Mouse (Mus musculus) MEL (cell line): ENCODE measurements around the gene Ehbp1l1. TPM values are rescaled to one million over a fixed set of nuclear protein-coding genes. Genes with fewer than 3 reads are reported as not detected.

Source experiments
- DNase-seq: peaks from one replicate; pipeline ENCODE4 v3.0.0; 2011; ENCODE audit warnings: low read depth, low spot score
- H3K27ac ChIP-seq: 2 replicates; pipeline ENCODE4 v1.5.1; 2012; ENCODE audit warnings: low read depth, mild to moderate bottlenecking, control low read depth, low read length, moderate library complexity; ENCODE audit not compliant: control insufficient read depth
- H3K27me3 ChIP-seq, 2 experiments: fragments of 150-350 bp in 1 of 2; sonication (generic) in 1 of 2; 2 replicates each; pipeline ENCODE4 v1.6.1; 2012; ENCODE audit warnings: low read length in 2 of 2, mild to moderate bottlenecking in 2 of 2, improper control_type of control experiment in 1 of 2, moderate library complexity in 1 of 2; ENCODE audit not compliant: insufficient read depth in 2 of 2, control insufficient read depth in 1 of 2
- H3K36me3 ChIP-seq, 2 experiments: 2 replicates each; pipeline ENCODE4 v1.6.1; 2012 to 2014; ENCODE audit warnings: low read length in 2 of 2, improper control_type of control experiment in 1 of 2, inconsistent platforms in 1 of 2, mild to moderate bottlenecking in 1 of 2; ENCODE audit not compliant: insufficient read depth in 2 of 2, control insufficient read depth in 1 of 2
- H3K4me1 ChIP-seq, 2 experiments: fragments of 150-350 bp in 1 of 2; sonication (generic) in 1 of 2; 2 replicates each; pipeline ENCODE4 v1.6.1; 2012; ENCODE audit warnings: low read length in 2 of 2, improper control_type of control experiment in 1 of 2, mild to moderate bottlenecking in 1 of 2; ENCODE audit not compliant: insufficient read depth in 2 of 2, control insufficient read depth in 1 of 2
- H3K4me3 ChIP-seq, 2 experiments: fragments of 150-350 bp in 1 of 2; sonication (generic) in 1 of 2; 2 replicates each; pipeline ENCODE4 v1.5.1; 2012; ENCODE audit warnings: low read depth in 2 of 2, low read length in 2 of 2, mild to moderate bottlenecking in 2 of 2, moderate library complexity in 2 of 2, control low read depth in 1 of 2, improper control_type of control experiment in 1 of 2; ENCODE audit not compliant: control insufficient read depth in 1 of 2, insufficient read depth in 1 of 2
- H3K79me2 ChIP-seq: 2 replicates; pipeline ENCODE4 v1.6.1; 2012; ENCODE audit warnings: mild to moderate bottlenecking, low read length, moderate library complexity; ENCODE audit not compliant: control insufficient read depth, poor library complexity, insufficient read depth
- H3K9ac ChIP-seq: 2 replicates; pipeline ENCODE4 v1.6.1; 2012; ENCODE audit warnings: low read depth, mild to moderate bottlenecking, control low read depth, low read length, moderate library complexity; ENCODE audit not compliant: control insufficient read depth, poor library complexity, severe bottlenecking
- H3K9me3 ChIP-seq: fragments of 150-350 bp; sonication (generic); replicated peaks from 2 replicates; pipeline ENCODE4 v1.6.1; 2012; ENCODE audit warnings: mild to moderate bottlenecking, low read length, improper control_type of control experiment, moderate library complexity; ENCODE audit not compliant: insufficient read depth
- CHD1 ChIP-seq: IDR thresholded peaks from 2 replicates; pipeline ENCODE4 v1.6.1; 2012; ENCODE audit warnings: low read depth, mild to moderate bottlenecking, inconsistent platforms, low read length, improper control_type of control experiment
- CHD2 ChIP-seq: IDR thresholded peaks from 2 replicates; pipeline ENCODE4 v1.6.1; 2011; ENCODE audit warnings: low read length, improper control_type of control experiment
- CTCF ChIP-seq, 3 experiments: IDR thresholded peaks in 2 of 3; conservative IDR thresholded peaks in 1 of 3; 2 replicates each; pipeline ENCODE4 v1.5.1; 2011 to 2012; ENCODE audit warnings: low read length in 3 of 3, low read depth in 2 of 3, mild to moderate bottlenecking in 2 of 3, improper control_type of control experiment in 1 of 3, inconsistent platforms in 1 of 3, mixed read lengths in 1 of 3, moderate library complexity in 1 of 3; ENCODE audit not compliant: control insufficient read depth in 1 of 3, insufficient read depth in 1 of 3, poor library complexity in 1 of 3, severe bottlenecking in 1 of 3
- EP300 ChIP-seq, 2 experiments: IDR thresholded peaks; 2 replicates each; pipeline ENCODE4 v1.6.1; 2011; ENCODE audit warnings: improper control_type of control experiment in 2 of 2, low read length in 2 of 2, low read depth in 1 of 2, mild to moderate bottlenecking in 1 of 2
- ETS1 ChIP-seq: IDR thresholded peaks from 2 replicates; pipeline ENCODE4 v1.6.1; 2012; ENCODE audit warnings: low read depth, mild to moderate bottlenecking, inconsistent platforms, low read length, improper control_type of control experiment, moderate library complexity
- GABPA ChIP-seq: IDR thresholded peaks from 2 replicates; pipeline ENCODE4 v1.6.1; 2012; ENCODE audit warnings: low read depth, mild to moderate bottlenecking, inconsistent platforms, low read length, improper control_type of control experiment, moderate library complexity
- GATA1 ChIP-seq: IDR thresholded peaks from 2 replicates; pipeline ENCODE4 v1.6.1; 2011; ENCODE audit warnings: low read depth, low read length, improper control_type of control experiment
- JUND ChIP-seq: IDR thresholded peaks from 2 replicates; pipeline ENCODE4 v1.6.1; 2011; ENCODE audit warnings: low read depth, mild to moderate bottlenecking, improper control_type of control experiment, low read length
- MAFK ChIP-seq: IDR thresholded peaks from 2 replicates; pipeline ENCODE4 v1.6.1; 2011; ENCODE audit warnings: low read depth, mild to moderate bottlenecking, low read length, improper control_type of control experiment, borderline replicate concordance
- MAX ChIP-seq: IDR thresholded peaks from 2 replicates; pipeline ENCODE4 v1.6.1; 2011; ENCODE audit warnings: low read length, improper control_type of control experiment
- MAZ ChIP-seq: IDR thresholded peaks from 2 replicates; pipeline ENCODE4 v1.6.1; 2012; ENCODE audit warnings: low read depth, mild to moderate bottlenecking, inconsistent platforms, low read length, improper control_type of control experiment
- MEF2A ChIP-seq: IDR thresholded peaks from 2 replicates; pipeline ENCODE4 v1.6.1; 2014; ENCODE audit warnings: low read depth, mild to moderate bottlenecking, inconsistent platforms, low read length, improper control_type of control experiment; ENCODE audit not compliant: poor library complexity, insufficient replicate concordance, severe bottlenecking; ENCODE audit errors: extremely low read depth
- MXI1 ChIP-seq: IDR thresholded peaks from 2 replicates; pipeline ENCODE4 v1.6.1; 2011; ENCODE audit warnings: mild to moderate bottlenecking, low read depth, low read length, improper control_type of control experiment
- MYB ChIP-seq: IDR thresholded peaks from 2 replicates; pipeline ENCODE4 v1.6.1; 2011; ENCODE audit warnings: mild to moderate bottlenecking, low read depth, low read length, improper control_type of control experiment
- NELFE ChIP-seq: IDR thresholded peaks from 2 replicates; pipeline ENCODE4 v1.6.1; 2011; ENCODE audit warnings: low read depth, low read length, improper control_type of control experiment
- NRF1 ChIP-seq: IDR thresholded peaks from 2 replicates; pipeline ENCODE4 v1.6.1; 2014; ENCODE audit warnings: low read depth, mild to moderate bottlenecking, inconsistent platforms, low read length, improper control_type of control experiment, moderate library complexity; ENCODE audit not compliant: poor library complexity, insufficient read depth, severe bottlenecking
- POLR2A ChIP-seq, 2 experiments: IDR thresholded peaks; 2 replicates each; pipeline ENCODE4 v1.6.1; 2011 to 2012; ENCODE audit warnings: low read length in 2 of 2, mild to moderate bottlenecking in 2 of 2, control low read depth in 1 of 2, improper control_type of control experiment in 1 of 2, low read depth in 1 of 2, moderate library complexity in 1 of 2; ENCODE audit not compliant: control insufficient read depth in 1 of 2, insufficient read depth in 1 of 2, poor library complexity in 1 of 2
- POLR2AphosphoS2 ChIP-seq: IDR thresholded peaks from 2 replicates; pipeline ENCODE4 v1.6.1; 2011; ENCODE audit warnings: low read length, improper control_type of control experiment
- POLR2AphosphoS5 ChIP-seq: IDR thresholded peaks from 2 replicates; pipeline ENCODE4 v1.6.1; 2012; ENCODE audit warnings: low read depth, borderline replicate concordance, mild to moderate bottlenecking, inconsistent platforms, low read length, moderate library complexity, mixed read lengths
- RAD21 ChIP-seq: IDR thresholded peaks from 2 replicates; pipeline ENCODE4 v1.6.1; 2011; ENCODE audit warnings: mild to moderate bottlenecking, low read depth, low read length, improper control_type of control experiment
- RCOR1 ChIP-seq: IDR thresholded peaks from 2 replicates; pipeline ENCODE4 v1.6.1; 2012; ENCODE audit warnings: low read depth, mild to moderate bottlenecking, inconsistent platforms, low read length, improper control_type of control experiment
- SIN3A ChIP-seq: IDR thresholded peaks from 2 replicates; pipeline ENCODE4 v1.6.1; 2012; ENCODE audit warnings: low read length, improper control_type of control experiment, inconsistent platforms
- SMC3 ChIP-seq: IDR thresholded peaks from 2 replicates; pipeline ENCODE4 v1.6.1; 2011; ENCODE audit warnings: low read depth, low read length, improper control_type of control experiment
- TAL1 ChIP-seq: IDR thresholded peaks from 2 replicates; pipeline ENCODE4 v1.6.1; 2012; ENCODE audit warnings: mild to moderate bottlenecking, inconsistent platforms, low read length, moderate library complexity, mixed read lengths
- TBP ChIP-seq: IDR thresholded peaks from 2 replicates; pipeline ENCODE4 v1.8.0; 2011; ENCODE audit warnings: low read depth, low read length, improper control_type of control experiment
- TCF12 ChIP-seq: IDR thresholded peaks from 2 replicates; pipeline ENCODE4 v1.6.1; 2014; ENCODE audit warnings: low read depth, mild to moderate bottlenecking, inconsistent platforms, low read length, improper control_type of control experiment, moderate library complexity
- UBTF ChIP-seq: IDR thresholded peaks from 2 replicates; pipeline ENCODE4 v1.6.1; 2012; ENCODE audit warnings: low read depth, mild to moderate bottlenecking, inconsistent platforms, low read length, improper control_type of control experiment, moderate library complexity, borderline replicate concordance; ENCODE audit not compliant: insufficient read depth
- USF1 ChIP-seq: IDR thresholded peaks from 2 replicates; pipeline ENCODE4 v1.6.1; 2014; ENCODE audit warnings: low read depth, mild to moderate bottlenecking, inconsistent platforms, low read length, improper control_type of control experiment, moderate library complexity
- USF2 ChIP-seq, 2 experiments: IDR thresholded peaks; 2 replicates each; pipeline ENCODE4 v1.6.1; 2011 to 2012; ENCODE audit warnings: improper control_type of control experiment in 2 of 2, low read length in 2 of 2, borderline replicate concordance in 1 of 2, inconsistent platforms in 1 of 2, low read depth in 1 of 2, mild to moderate bottlenecking in 1 of 2; ENCODE audit not compliant: insufficient read depth in 1 of 2
- ZC3H11A ChIP-seq: IDR thresholded peaks from 2 replicates; pipeline ENCODE4 v1.6.1; 2012; ENCODE audit warnings: low read depth, mild to moderate bottlenecking, inconsistent platforms, low read length, improper control_type of control experiment
- ZKSCAN1 ChIP-seq: IDR thresholded peaks from 2 replicates; pipeline ENCODE4 v1.6.1; 2012; ENCODE audit warnings: low read depth, mild to moderate bottlenecking, inconsistent platforms, low read length, improper control_type of control experiment, moderate library complexity
- ZMIZ1 ChIP-seq: IDR thresholded peaks from 2 replicates; pipeline ENCODE4 v1.6.1; 2012; ENCODE audit warnings: low read depth, mild to moderate bottlenecking, inconsistent platforms, low read length, improper control_type of control experiment, moderate library complexity
- ZNF384 ChIP-seq: IDR thresholded peaks from 2 replicates; pipeline ENCODE4 v1.6.1; 2012; ENCODE audit warnings: low read depth, mild to moderate bottlenecking, inconsistent platforms, low read length, improper control_type of control experiment
- polyA plus RNA-seq, 2 experiments: library from polyadenylated mRNA; stranded (reverse) in 1 of 2; unstranded in 1 of 2; fragments of >175 nt in 1 of 2; fragments of >200 nt in 1 of 2; gene quantifications; 2 replicates each; pipeline versions ENCODE4 v1.2.1 to v1.2.4; 2012; ENCODE audit warnings: low replicate concordance in 2 of 2, low read depth in 1 of 2; ENCODE audit not compliant: insufficient read length in 2 of 2, insufficient read depth in 1 of 2, missing spikeins in 1 of 2
- total RNA-seq: library from RNA; depleted of rRNA; stranded (reverse); fragments of 300-350 nt; gene quantifications from 2 replicates; pipeline ENCODE4 v1.2.3, GENCODE M21; 2012

Gene Ehbp1l1
- total and polyA plus RNA-seq, 3 experiments, result 63.2 to 113 (median 77.3) TPM

- no peak for TF ChIP-seq JUND
- no peak; the same call in 1 of the 2 replicates for TF ChIP-seq ZC3H11A
- TF ChIP-seq POLR2AphosphoS2, result peak; percentile 13; the same call in 1 of the 2 replicates
- 0 out of 2 replicates have a peak, but pooled peaks have one; percentile 23 for TF ChIP-seq TCF12
- TF ChIP-seq UBTF, result no peak
- TF ChIP-seq ETS1, result no peak; the same call in 1 of the 2 replicates
- no peak for TF ChIP-seq NRF1
- no peak for TF ChIP-seq GABPA
Observed at GRCm38 (mm10) chr19:5725029-5725707, 949 bp downstream of the Ehbp1l1 start (continued).

- peak overlapping the region; percentile 93 for H3K9ac ChIP-seq
- H3K27ac ChIP-seq, result peak overlapping the region; percentile 95
- peak overlapping the region; percentile 70 to 93 for H3K4me3 ChIP-seq
- no peaks in the 10 kb centered on the region for H3K9me3 ChIP-seq
- no peaks in the 10 kb centered on the region for H3K27me3 ChIP-seq
- H3K36me3 ChIP-seq, result peaks cover 6 to 31% of the 10 kb centered on the region in 2 experiments
- peaks cover 3 to 38% of the 10 kb centered on the region in 2 experiments; a peak in 3 of 4 replicates for H3K4me1 ChIP-seq
- DNase-seq, result peak; percentile 89
- peaks cover 43% of the 10 kb centered on the region for H3K79me2 ChIP-seq
- TF ChIP-seq EP300 (IDR thresholded peaks at IDR 0.05; ENCODE audit: low read depth in 1 of 2, low read length in 2 of 2), result peak; percentile 49 to 54; a peak in 3 of 4 replicates
- peak in 1 of 2 experiments; percentile 44; a peak in 1 of 4 replicates for TF ChIP-seq POLR2A (IDR thresholded peaks at IDR 0.05; ENCODE audit: control insufficient read depth in 1 of 2, insufficient read depth in 1 of 2, low read depth in 1 of 2, low read length in 2 of 2, poor library complexity in 1 of 2)
- peak; percentile 83 for TF ChIP-seq SIN3A
- TF ChIP-seq MAX, result peak; percentile 54
- no peak for TF ChIP-seq SMC3
- no peak for TF ChIP-seq MEF2A
- TF ChIP-seq CHD1, result 0 out of 2 replicates have a peak, but pooled peaks have one; percentile 74
- TF ChIP-seq MAZ, result peak; percentile 60; the same call in 1 of the 2 replicates
- TF ChIP-seq CHD2, result no peak
- 0 out of 2 replicates have a peak, but pooled peaks have one; percentile 40 for TF ChIP-seq RCOR1
- no peak for TF ChIP-seq MAFK
- no peak for TF ChIP-seq ZNF384
- TF ChIP-seq TBP, result 0 out of 2 replicates have a peak, but pooled peaks have one; percentile 38
- no peak for TF ChIP-seq GABPA
- peak; percentile 64 for TF ChIP-seq MXI1
- no peak for TF ChIP-seq JUND
- TF ChIP-seq CTCF (IDR thresholded peaks at IDR 0.05 in 2 of 3, conservative IDR thresholded peaks at IDR 0.05 in 1 of 3; ENCODE audit: control insufficient read depth in 1 of 3, insufficient read depth in 1 of 3, low read depth in 2 of 3, low read length in 3 of 3, poor library complexity in 1 of 3, severe bottlenecking in 1 of 3), result no peak
- TF ChIP-seq NELFE, result no peak
- no peak for TF ChIP-seq ZMIZ1
- TF ChIP-seq USF1, result no peak
- TF ChIP-seq ZKSCAN1, result no peak
- no peak for TF ChIP-seq ZC3H11A
- TF ChIP-seq GATA1, result peak; percentile 77
- TF ChIP-seq RAD21, result no peak
- TF ChIP-seq USF2 (IDR thresholded peaks at IDR 0.05; ENCODE audit: borderline replicate concordance in 1 of 2, insufficient read depth in 1 of 2, low read depth in 1 of 2, low read length in 2 of 2), result no peak
- TF ChIP-seq UBTF, result no peak
- TF ChIP-seq TAL1, result no peak
- TF ChIP-seq NRF1, result no peak
- no peak for TF ChIP-seq POLR2AphosphoS5
- TF ChIP-seq MYB, result no peak
Observed at GRCm38 (mm10) chr19:5724549-5724941, 1.6 kb downstream of the Ehbp1l1 start.
